Mouse (Mus musculus) megakaryocyte progenitor cell, adult 5-6 weeks (primary cell): ENCODE data around the gene Grik4. TPM values are rescaled to one million over a fixed set of nuclear protein-coding genes. Genes with fewer than 3 reads are reported as not detected.
"Not testable (repeated sequence)": the region's sequence is repeated elsewhere in the genome, so short reads cannot be mapped to it uniquely, and the experiment has no call there.

Source experiments
- ATAC-seq: replicated peaks from 2 replicates; pipeline ENCODE4 v1.8.0; 2016; ENCODE audit warnings: mild to moderate bottlenecking, moderate TSS enrichment, inconsistent platforms; ENCODE audit not compliant: poor library complexity
- total RNA-seq, 2 experiments: library from RNA; stranded (forward) in 1 of 2; stranded (reverse) in 1 of 2; fragments of 157-497, 149-512 nt in 1 of 2; fragments of 200-1000 nt in 1 of 2; gene quantifications; 2 replicates each; pipeline versions ENCODE4 v1.2.3 to v1.2.4; 2015 to 2017

Grik4 gene
- total RNA-seq (2015) = not detected in 2 replicates
- total RNA-seq (2017) = not detected in 2 replicates

GRCm38 (mm10) chr9:42943781-42944535 lies at the start of gene Grik4:
Grik4 (minus strand) TSS chr9:42944493.
- ATAC-seq = no peak

GRCm38 (mm10) chr9:42993659-42994058 lies 49.4 kb upstream of the Grik4 start:
- peak; percentile 26 for ATAC-seq

GRCm38 (mm10) chr9:42987988-42988387 lies 43.7 kb upstream of the Grik4 start:
- ATAC-seq = no peak

GRCm38 (mm10) chr9:42968894-42969521 lies 24.7 kb upstream of the Grik4 start:
- ATAC-seq = no peak

GRCm38 (mm10) chr9:42967731-42968130 lies 23.4 kb upstream of the Grik4 start:
- ATAC-seq = no peak

GRCm38 (mm10) chr9:42964809-42965208 lies 20.5 kb upstream of the Grik4 start:
- ATAC-seq = not testable (repeated sequence)

- no peak for ATAC-seq
Measured at GRCm38 (mm10) chr9:42964366-42964765, 20.1 kb upstream of the Grik4 start.

GRCm38 (mm10) chr9:42962506-42962905 lies 18.2 kb upstream of the Grik4 start:
- ATAC-seq = no peak

- ATAC-seq = no peak
Measured at GRCm38 (mm10) chr9:42958401-42958800, 14.1 kb upstream of the Grik4 start.

GRCm38 (mm10) chr9:42948381-42948780 lies 4.1 kb upstream of the Grik4 start:
- ATAC-seq = no peak

GRCm38 (mm10) chr9:42945174-42945573 lies 881 bp upstream of the Grik4 start:
- ATAC-seq = peak; percentile 57

- ATAC-seq = peak; percentile 82
Measured at GRCm38 (mm10) chr9:42944536-42945006, 278 bp upstream of the Grik4 start.

- ATAC-seq = peak; percentile 27; the same call in 1 of the 2 replicates
Measured at GRCm38 (mm10) chr9:42943057-42943529, 1.2 kb downstream of the Grik4 start.

- ATAC-seq = no peak
Measured at GRCm38 (mm10) chr9:42942148-42942547, 2.1 kb downstream of the Grik4 start.

- no peak for ATAC-seq
Measured at GRCm38 (mm10) chr9:42932146-42932545, 12.1 kb downstream of the Grik4 start.

- ATAC-seq = no peak
Measured at GRCm38 (mm10) chr9:42927498-42927897, 16.8 kb downstream of the Grik4 start.

GRCm38 (mm10) chr9:42926564-42926963 lies 17.7 kb downstream of the Grik4 start:
- ATAC-seq = no peak

GRCm38 (mm10) chr9:42921830-42922229 lies 22.5 kb downstream of the Grik4 start:
- ATAC-seq = no peak

GRCm38 (mm10) chr9:42920190-42920589 lies 24.1 kb downstream of the Grik4 start:
- ATAC-seq = no peak

GRCm38 (mm10) chr9:42917911-42918310 lies 26.4 kb downstream of the Grik4 start:
- no peak for ATAC-seq

- no peak for ATAC-seq
Measured at GRCm38 (mm10) chr9:42913201-42913600, 31.1 kb downstream of the Grik4 start.
